ENCODE assay signal across 25 mouse cellular contexts in genomic region chr9:44047571-44048490, GRCm38 (mm10). TPM values are rescaled to one million over a fixed set of nuclear protein-coding genes. Genes with fewer than 3 reads are reported as not detected.
DNase-seq lines count a peak whose midpoint lies in the region; TF ChIP-seq lines count a peak whose summit lies in the region.
"Had no signal": no experiment of that assay in that cellular context is flagged by ENCODE, and none has a peak within 500 bp of the region (broad histone marks: within the 10 kb centered on the region; RNA-seq: fewer than 3 reads in every experiment).

No protein-coding gene starts in this region.

- intact Hi-C loops in left cerebral cortex, adult 2 months (cut with DNase I): no loop called here

- TF ChIP-seq POLR2A in embryonic fibroblast, embryonic 13.5 days (IDR thresholded peaks at IDR 0.05; ENCODE audit: low read depth, low read length): no peak

- H3K4me3 ChIP-seq in left cerebral cortex, adult 2 months: no peak overlapping the region
- H3K4me3 ChIP-seq in embryonic fibroblast, embryonic 13.5 days (ENCODE audit: insufficient read depth, low read length): no peak overlapping the region
- H3K4me3 ChIP-seq: heart, embryonic 13.5 days; hindbrain, embryonic 12.5 days; limb, embryonic 12.5 days; liver, embryonic 12.5 days had no signal

- peak overlapping the region; percentile 81 for H3K27ac ChIP-seq in left cerebral cortex, adult 2 months
- peak overlapping the region; percentile 68 for H3K27ac ChIP-seq in embryonic fibroblast, embryonic 13.5 days (ENCODE audit: insufficient read depth, low read length)
- H3K27ac ChIP-seq: heart, embryonic 13.5 days; hindbrain, embryonic 12.5 days; limb, embryonic 12.5 days; liver, embryonic 12.5 days had no signal

- TF ChIP-seq CTCF in left cerebral cortex, adult 2 months (IDR thresholded peaks at IDR 0.05): no peak
- no peak for TF ChIP-seq CTCF in embryonic fibroblast, embryonic 13.5 days (IDR thresholded peaks at IDR 0.05; ENCODE audit: borderline replicate concordance, insufficient read depth, low read length)

- peak; percentile 84 for DNase-seq in cerebellum, adult 11 months
- no peak for DNase-seq in cerebellum, postnatal 14 days
- peak; percentile 90 for DNase-seq in kidney, adult 9 months
- no peak for DNase-seq in kidney, postnatal 25 days
- no peak for DNase-seq in left cerebral cortex, adult 2 months (ENCODE audit: extremely low spot score in 1 of 2, low spot score in 2 of 2)
- no peak for DNase-seq in left cerebral cortex, adult 18-20 months (ENCODE audit: low spot score in 2 of 2)
- no peak for DNase-seq in frontal cortex, postnatal 14 days (ENCODE audit: low spot score in 2 of 2)
- DNase-seq: adrenal gland, postnatal 36 days; gastrocnemius, postnatal 10 days; kidney, adult 18-20 months; kidney, postnatal 10 days; lung, adult 18-20 months; lung, postnatal 10 days had no signal

- peaks cover 5% of the 10 kb centered on the region; the same call in 1 of the 2 replicates for H3K4me1 ChIP-seq in embryonic fibroblast, embryonic 13.5 days (ENCODE audit: control insufficient read depth, insufficient read depth, low read length)

RNA-seq across cellular contexts. Expression of gene Thy1, which starts 4.6 kb away (rescaled TPM):
- 100 to 1,000 TPM; 838 to 856 TPM for total RNA-seq in left cerebral cortex, adult 2 months (2021)
- total RNA-seq in left cerebral cortex, adult 18-20 months (2021): 100 to 1,000 TPM; 830 to 832 TPM
- 930 and 1,281 TPM in 2 replicates for polyA plus RNA-seq in embryonic fibroblast, embryonic 13.5 days (2011; ENCODE audit: insufficient read length, low read depth, missing spikeins)
- total RNA-seq: granulocyte monocyte progenitor cell, adult 5-6 weeks had no signal
- polyA plus RNA-seq: hindbrain, embryonic 12.5 days; limb, embryonic 12.5 days; midbrain, embryonic 11.5 days had no signal

RNA-seq across cellular contexts. Expression of gene Usp2, which starts 19.0 kb away (rescaled TPM):
- 100 to 1,000 TPM in 1 of 2 experiments, 10 to 100 TPM in 1; 99.3 to 120 TPM for total RNA-seq in left cerebral cortex, adult 2 months (2021)
- 10 to 100 TPM; 79.1 to 86.3 TPM for total RNA-seq in left cerebral cortex, adult 18-20 months (2021)
- polyA plus RNA-seq in embryonic fibroblast, embryonic 13.5 days (2011; ENCODE audit: insufficient read length, low read depth, missing spikeins): 6.5 and 6.6 TPM in 2 replicates

RNA-seq across cellular contexts. Expression of gene Mfrp, which starts 53.7 kb away (rescaled TPM):
- 1 to 10 TPM in 1 of 2 experiments, under 1 TPM in 1; 0.82 to 1.6 TPM for total RNA-seq in left cerebral cortex, adult 2 months (2021)
- under 1 TPM in 1 of 2 experiments, not detected in 1; 0.16 TPM for total RNA-seq in left cerebral cortex, adult 18-20 months (2021)
- polyA plus RNA-seq in embryonic fibroblast, embryonic 13.5 days (2011; ENCODE audit: insufficient read length, low read depth, missing spikeins): 0.12 TPM in 1 of 2 replicates, not detected in the other
- total RNA-seq: heart, postnatal 25 days; monocyte, adult 5-6 weeks; neutrophil, adult 5-6 weeks had no signal
- polyA plus RNA-seq: embryonic facial prominence, embryonic 14.5 days; forebrain, embryonic 14.5 days; heart, embryonic 13.5 days; liver, embryonic 12.5 days; midbrain, embryonic 11.5 days had no signal

RNA-seq across cellular contexts. Expression of gene C1qtnf5, which starts 59.2 kb away (rescaled TPM):
- 10 to 100 TPM; 14.2 to 15.3 TPM for total RNA-seq in left cerebral cortex, adult 2 months (2021)
- 10 to 100 TPM; 18.1 to 23.2 TPM for total RNA-seq in left cerebral cortex, adult 18-20 months (2021)
- 25.4 and 36.4 TPM in 2 replicates for polyA plus RNA-seq in embryonic fibroblast, embryonic 13.5 days (2011; ENCODE audit: insufficient read length, low read depth, missing spikeins)
- total RNA-seq: granulocyte monocyte progenitor cell, adult 5-6 weeks; monocyte, adult 5-6 weeks; neutrophil, adult 5-6 weeks had no signal

Comparison
In these comparisons a context has a peak if more than half of its experiments do, and no peak if none do; other contexts are left out.
1. DNase-seq: peak in cerebellum, adult 11 months (single experiment) and kidney, adult 9 months (single experiment); none in cerebellum, postnatal 14 days (0 of 2), kidney, postnatal 25 days (0 of 2), left cerebral cortex, adult 2 months (0 of 2), left cerebral cortex, adult 18-20 months (0 of 2) and frontal cortex, postnatal 14 days (0 of 2).